Mouse (Mus musculus): ENCODE measurements at regions not wholly inside any gene's neighbourhood (a gene's known extent, or its start where the extent isn't known, plus 50 kb on each side); places are given as distances from the start of the nearest gene placed in this dataset.

DNA sequence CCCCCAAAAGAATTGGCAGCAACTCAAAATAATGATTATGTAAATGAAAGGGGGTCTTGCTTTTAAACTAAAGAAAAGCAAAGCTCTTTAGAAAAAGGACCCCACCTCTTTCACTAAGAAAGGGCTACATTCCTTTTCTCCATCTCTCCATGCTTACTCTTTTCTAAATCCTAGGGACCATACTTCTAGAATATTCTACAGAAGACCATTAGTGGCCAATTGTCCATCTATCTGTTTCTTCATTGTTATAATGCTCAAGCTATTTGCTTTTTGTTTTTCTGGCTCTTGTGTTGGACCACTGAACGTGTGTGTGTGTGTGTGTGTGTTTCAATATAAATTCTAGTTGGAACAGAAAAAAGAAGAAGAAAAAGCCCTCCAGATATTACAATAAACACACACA, 615.7 kb downstream of the Hdgfl1 start:
- no peak for TF ChIP-seq USF1 (IDR thresholded peaks at IDR 0.05; ENCODE audit: low read depth)
- no peak for TF ChIP-seq CTCF (IDR thresholded peaks at IDR 0.05; ENCODE audit: control insufficient read depth, insufficient read depth, insufficient read length)
- TF ChIP-seq MAX (IDR thresholded peaks at IDR 0.05) = no peak
- no peak for TF ChIP-seq MYOG (IDR thresholded peaks at IDR 0.05; ENCODE audit: control insufficient read depth, extremely low read depth, insufficient read length)
- TF ChIP-seq MYOD1 (IDR thresholded peaks at IDR 0.05; ENCODE audit: control insufficient read depth, insufficient read length, low read depth) = no peak
- no peak for TF ChIP-seq FOSL1 (IDR thresholded peaks at IDR 0.05; ENCODE audit: insufficient read depth, low read length, poor library complexity, severe bottlenecking)
- TF ChIP-seq CEBPB (IDR thresholded peaks at IDR 0.05; ENCODE audit: low read depth) = no peak
